Mouse (Mus musculus) lung, embryonic 14.5 days (tissue): ENCODE results near the gene Aifm3. TPM values are rescaled to one million over a fixed set of nuclear protein-coding genes. Genes with fewer than 3 reads are reported as not detected.
A peak's percentile ranks its signal among the peaks of the same experiment; 100 is the strongest.
"Not testable (repeated sequence)": the region's sequence is repeated elsewhere in the genome, so short reads cannot be mapped to it uniquely, and the experiment has no call there.

ENCODE experiments used
- ATAC-seq: fragments of 200-750 bp; cut with Nextera tagmentation; 2 replicates; pipeline ENCODE4 v1.8.0; 2017; ENCODE audit warnings: mild to moderate bottlenecking, moderate TSS enrichment, moderate library complexity; ENCODE audit not compliant: insufficient read depth
- DNase-seq: peaks from one replicate; pipeline ENCODE4 v3.0.0-alpha.2; 2015
- H3K27ac ChIP-seq: fragments of 300-500 bp; sonication (generic); 2 replicates; pipeline ENCODE4 v1.5.1; 2014; ENCODE audit warnings: low read depth, mild to moderate bottlenecking, moderate library complexity
- H3K27me3 ChIP-seq: fragments of 300-500 bp; sonication (generic); 2 replicates; pipeline ENCODE4 v1.6.1; 2014; ENCODE audit warnings: low read length, control low read depth; ENCODE audit not compliant: insufficient read depth
- H3K36me3 ChIP-seq: fragments of 300-500 bp; sonication (generic); 2 replicates; pipeline ENCODE4 v1.6.1; 2014; ENCODE audit warnings: control low read depth; ENCODE audit not compliant: insufficient read depth
- H3K4me1 ChIP-seq: fragments of 300-500 bp; sonication (generic); 2 replicates; pipeline ENCODE4 v1.6.1; 2014; ENCODE audit warnings: antibody characterized with exemption, control low read depth; ENCODE audit not compliant: insufficient read depth
- H3K4me2 ChIP-seq: fragments of 300-500 bp; sonication (generic); 2 replicates; pipeline ENCODE4 v1.6.1; 2014; ENCODE audit warnings: mild to moderate bottlenecking
- H3K4me3 ChIP-seq: fragments of 300-500 bp; sonication (generic); 2 replicates; pipeline ENCODE4 v1.5.1; 2014; ENCODE audit warnings: low read depth, low read length
- H3K9ac ChIP-seq: fragments of 300-500 bp; sonication (generic); 2 replicates; pipeline ENCODE4 v1.6.1; 2014
- H3K9me3 ChIP-seq: fragments of 300-500 bp; sonication (generic); 2 replicates; pipeline ENCODE4 v1.6.1; 2016; ENCODE audit warnings: low read depth, low read length, control low read depth
- CTCF ChIP-seq: IDR thresholded peaks from 2 replicates; pipeline ENCODE4 v1.5.1; 2016; ENCODE audit warnings: antibody characterized with exemption, low read depth
- WGBS: fragments of 180-500 bp; shearing (Covaris S2); extraction: QIAGEN DNeasy Blood & Tissue Kit; methylation state at CpG from one replicate; pipeline ENCODE4 v1.1.7; 2014; 5-methylcytosine and 5-hydroxymethylcytosine counted together
- polyA plus RNA-seq: library from polyadenylated mRNA; unstranded; fragments of >200 nt; fragmentation: Nextera tagmentation; extraction: Ambion mirVana; gene quantifications from 2 replicates; pipeline ENCODE4 v1.2.1, GENCODE M21; 2014

Gene Aifm3
- polyA plus RNA-seq, 1 experiment from 2014 or later: 1.3 TPM

DNA sequence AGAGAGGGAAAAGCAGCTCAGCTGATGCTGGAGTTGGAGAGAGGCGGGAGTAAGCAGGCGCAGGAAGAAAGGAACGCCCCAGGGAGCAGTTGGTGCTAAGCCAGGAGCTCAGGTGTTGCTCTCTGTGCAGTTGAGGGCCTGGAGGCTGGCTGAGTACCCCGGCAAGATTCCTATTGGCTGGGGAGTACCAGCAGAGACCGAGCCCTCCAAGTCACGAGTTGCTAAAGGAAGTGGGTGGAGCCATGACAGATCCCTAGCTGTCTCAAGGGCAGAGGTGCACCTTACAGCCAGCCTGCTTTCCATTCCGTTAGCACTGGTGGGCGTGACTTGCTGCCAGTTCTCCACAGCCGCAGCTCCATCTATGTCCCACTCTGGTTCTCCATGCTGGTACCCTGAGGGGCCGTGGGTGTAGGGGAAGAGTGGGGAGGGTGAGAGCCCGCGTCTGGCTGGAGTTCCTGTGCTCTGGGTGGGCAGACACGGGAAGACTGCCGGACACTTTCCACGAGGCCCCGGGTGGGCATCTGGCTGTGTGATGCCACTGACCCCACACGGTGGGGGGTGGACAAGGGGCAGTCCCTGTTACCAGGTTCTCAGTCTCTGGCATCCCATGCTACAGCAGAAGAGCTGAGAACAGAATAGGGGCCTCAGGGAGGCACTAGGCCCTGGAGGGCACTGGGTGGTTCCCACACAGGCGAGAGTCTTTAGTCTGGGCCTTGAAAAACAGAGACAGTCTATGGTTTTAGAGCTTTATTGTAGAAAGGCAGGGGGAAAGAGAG, 64.7 kb downstream of the Aifm3 start:
- Histone ChIP-seq H3K36me3 (no peaks in the 10 kb centered on the region), H3K4me1 (peaks cover 11% of the 10 kb centered on the region; the same call in 1 of the 2 replicates), H3K4me2 (peak overlapping the region; percentile 52), H3K9me3 (no peaks in the 10 kb centered on the region), H3K27me3 (no peaks in the 10 kb centered on the region), H3K27ac (peak overlapping the region; percentile 59), H3K9ac (no peak overlapping the region; the same call in 1 of the 2 replicates), H3K4me3 (no peak overlapping the region; the same call in none of the 2 replicates)
- 9% methylated on average over 18 of the region's 18 CpGs for WGBS
- DNase-seq: peak; percentile 83
- ATAC-seq: peak; percentile 91
- no peak for TF ChIP-seq CTCF

- ATAC-seq: peak; percentile 45; the same call in 1 of the 2 replicates
These were observed 65.3 kb downstream of the Aifm3 start for GRCm38 (mm10) chr16:17554702-17555101.

DNA sequence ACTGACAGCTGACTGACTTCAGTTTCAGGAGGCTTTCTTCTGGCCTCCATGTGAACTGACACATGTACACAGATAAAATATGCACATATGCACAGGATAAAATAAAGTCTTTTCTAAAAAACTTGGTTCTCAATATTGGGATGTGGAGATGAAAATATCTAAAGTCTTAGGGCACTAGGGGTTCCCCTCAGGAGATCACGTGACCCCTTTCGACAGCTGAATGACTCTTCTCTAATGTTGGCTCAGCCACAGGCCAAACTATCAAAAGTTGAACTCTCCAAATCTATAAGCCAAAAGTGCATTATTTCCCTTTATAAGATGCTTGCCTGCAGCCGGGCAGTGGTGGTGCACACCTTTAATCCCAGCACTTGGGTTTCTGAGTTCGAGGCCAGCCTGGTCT, 66.8 kb downstream of the Aifm3 start:
- Histone ChIP-seq H3K36me3 (no peaks in the 10 kb centered on the region), H3K4me3 (no peak overlapping the region), H3K9me3 (no peaks in the 10 kb centered on the region), H3K4me1 (peaks cover 13% of the 10 kb centered on the region; the same call in 1 of the 2 replicates), H3K27ac (no peak overlapping the region), H3K9ac (no peak overlapping the region), H3K4me2 (no peak overlapping the region), H3K27me3 (no peaks in the 10 kb centered on the region)
- ATAC-seq (no peak), DNase-seq (no peak)
- WGBS: 84% methylated on average over 4 of the region's 4 CpGs
- no peak for TF ChIP-seq CTCF

More at GRCm38 (mm10) chr16:17554702-17555101, 65.3 kb downstream of the Aifm3 start:
- H3K27ac ChIP-seq: peak overlapping the region; percentile 59
- H3K9me3 ChIP-seq, H3K4me3 ChIP-seq, H3K36me3 ChIP-seq, H3K27me3 ChIP-seq, H3K9ac ChIP-seq: not testable (repeated sequence)
- H3K4me1 ChIP-seq: peaks cover 13% of the 10 kb centered on the region; the same call in 1 of the 2 replicates
- peak overlapping the region; percentile 52 for H3K4me2 ChIP-seq
- DNase-seq: peak; percentile 62
- 17% methylated on average over 4 of the region's 4 CpGs for WGBS

GRCm38 (mm10) chr16:17556907-17557306, 67.5 kb downstream of the Aifm3 start:
- DNase-seq (no peak), ATAC-seq (no peak)
- Histone ChIP-seq H3K4me1 (peaks cover 13% of the 10 kb centered on the region; the same call in 1 of the 2 replicates), H3K27ac (no peak overlapping the region), H3K4me2 (no peak overlapping the region), H3K4me3 (no peak overlapping the region), H3K36me3 (no peaks in the 10 kb centered on the region), H3K9me3 (no peaks in the 10 kb centered on the region), H3K27me3 (no peaks in the 10 kb centered on the region), H3K9ac (no peak overlapping the region)
- TF ChIP-seq CTCF: no peak
- WGBS: 55% methylated on average over 4 of the region's 4 CpGs

Other genes starting within 250 kb of the Aifm3 start
- gene Tmem191c, start 213.5 kb upstream of the Aifm3 start, polyA plus RNA-seq: 6.7 and 7.5 TPM in 2 replicates
- gene Serpind1, start 158.2 kb upstream of the Aifm3 start, polyA plus RNA-seq: 0.12 and 0.25 TPM in 2 replicates
- 5.1 and 6.3 TPM in 2 replicates for gene Snap29, start 83.6 kb upstream of the Aifm3 start, polyA plus RNA-seq
- gene Pi4ka, start 83.3 kb upstream of the Aifm3 start, polyA plus RNA-seq: 33.8 and 37.9 TPM in 2 replicates
- 61.9 and 74.1 TPM in 2 replicates for gene Crkl, start 37.6 kb upstream of the Aifm3 start, polyA plus RNA-seq
- 78.4 and 80.0 TPM in 2 replicates for gene Lztr1, start 19.1 kb downstream of the Aifm3 start, polyA plus RNA-seq
- 47.4 and 51.4 TPM in 2 replicates for gene Thap7, start 41.5 kb downstream of the Aifm3 start, polyA plus RNA-seq
- gene Lrrc74b, start 71.6 kb downstream of the Aifm3 start, polyA plus RNA-seq: 0.31 and 0.42 TPM in 2 replicates
- 1.6 and 1.7 TPM in 2 replicates for gene P2rx6, start 72.3 kb downstream of the Aifm3 start, polyA plus RNA-seq
- gene Slc7a4, start 93.6 kb downstream of the Aifm3 start, polyA plus RNA-seq: 6.2 and 8.0 TPM in 2 replicates
- 45.4 and 45.7 TPM in 2 replicates for gene Smpd4, start 129.7 kb downstream of the Aifm3 start, polyA plus RNA-seq
- gene Ccdc74a, start 156.9 kb downstream of the Aifm3 start, polyA plus RNA-seq: 5.3 and 5.4 TPM in 2 replicates
- gene Med15, start 243.3 kb downstream of the Aifm3 start, polyA plus RNA-seq: 40.8 and 46.0 TPM in 2 replicates